Mouse (Mus musculus) midbrain, postnatal 0 days (tissue): ENCODE data around the gene Eipr1. TPM values are rescaled to one million over a fixed set of nuclear protein-coding genes. Genes with fewer than 3 reads are reported as not detected.

ENCODE experiments used
- ATAC-seq: fragments of 200-750 bp; cut with Nextera tagmentation; 2 replicates; pipeline ENCODE4 v1.8.0; 2017; ENCODE audit warnings: moderate number of reproducible peaks, mild to moderate bottlenecking, moderate TSS enrichment, moderate library complexity; ENCODE audit not compliant: low FRiP score
- DNase-seq: peaks from one replicate; pipeline ENCODE4 v3.0.0-alpha.2; 2015; ENCODE audit warnings: low spot score
- H3K27ac ChIP-seq: fragments of 300-500 bp; sonication (generic); 2 replicates; pipeline ENCODE4 v1.5.1; 2014; ENCODE audit warnings: low read depth, mild to moderate bottlenecking, low read length, mixed read lengths
- H3K27me3 ChIP-seq: fragments of 300-500 bp; sonication (generic); 2 replicates; pipeline ENCODE4 v1.6.1; 2014; ENCODE audit warnings: low read length, control low read depth, mixed read lengths; ENCODE audit not compliant: insufficient read depth
- H3K36me3 ChIP-seq: fragments of 300-500 bp; sonication (generic); 2 replicates; pipeline ENCODE4 v1.6.1; 2014; ENCODE audit warnings: low read length, control low read depth, mixed read lengths; ENCODE audit not compliant: insufficient read depth
- H3K4me1 ChIP-seq: fragments of 300-500 bp; sonication (generic); 2 replicates; pipeline ENCODE4 v1.6.1; 2014; ENCODE audit warnings: mild to moderate bottlenecking, control low read depth, antibody characterized with exemption, low read length, mixed read lengths; ENCODE audit not compliant: insufficient read depth
- H3K4me2 ChIP-seq: fragments of 300-500 bp; sonication (generic); 2 replicates; pipeline ENCODE4 v1.6.1; 2014; ENCODE audit warnings: low read depth, mild to moderate bottlenecking, low read length, mixed read lengths; ENCODE audit not compliant: poor library complexity, severe bottlenecking
- H3K4me3 ChIP-seq: fragments of 300-500 bp; sonication (generic); 2 replicates; pipeline ENCODE4 v1.5.1; 2014; ENCODE audit warnings: low read depth, mild to moderate bottlenecking, low read length, moderate library complexity
- H3K9ac ChIP-seq: fragments of 300-500 bp; sonication (generic); replicated peaks from 2 replicates; pipeline ENCODE4 v1.6.1; 2014; ENCODE audit warnings: mild to moderate bottlenecking, low read length, moderate library complexity, mixed read lengths; ENCODE audit not compliant: poor library complexity, severe bottlenecking
- H3K9me3 ChIP-seq: fragments of 300-500 bp; sonication (generic); 2 replicates; pipeline ENCODE4 v1.6.1; 2016; ENCODE audit warnings: low read length, control low read depth
- CTCF ChIP-seq: IDR thresholded peaks from 2 replicates; pipeline ENCODE4 v1.5.1; 2016; ENCODE audit warnings: antibody characterized with exemption, mild to moderate bottlenecking
- WGBS: fragments of 180-500 bp; shearing (Covaris S2); extraction: QIAGEN DNeasy Blood & Tissue Kit; methylation state at CpG from one replicate; pipeline ENCODE4 v1.1.7; 2014; 5-methylcytosine and 5-hydroxymethylcytosine counted together
- polyA plus RNA-seq: library from polyadenylated mRNA; unstranded; fragments of >200 nt; fragmentation: Nextera tagmentation; extraction: Ambion mirVana; gene quantifications from 2 replicates; pipeline ENCODE4 v1.2.1, GENCODE M21; 2015
- total RNA-seq: library from RNA; depleted of rRNA; stranded (reverse); fragments of >200 nt; gene quantifications from 2 replicates; pipeline ENCODE4 v1.2.3, GENCODE M21; 2014

Eipr1 gene
- total and polyA plus RNA-seq, 2 experiments from 2014 or later: 59.6 to 62.2 TPM

DNA sequence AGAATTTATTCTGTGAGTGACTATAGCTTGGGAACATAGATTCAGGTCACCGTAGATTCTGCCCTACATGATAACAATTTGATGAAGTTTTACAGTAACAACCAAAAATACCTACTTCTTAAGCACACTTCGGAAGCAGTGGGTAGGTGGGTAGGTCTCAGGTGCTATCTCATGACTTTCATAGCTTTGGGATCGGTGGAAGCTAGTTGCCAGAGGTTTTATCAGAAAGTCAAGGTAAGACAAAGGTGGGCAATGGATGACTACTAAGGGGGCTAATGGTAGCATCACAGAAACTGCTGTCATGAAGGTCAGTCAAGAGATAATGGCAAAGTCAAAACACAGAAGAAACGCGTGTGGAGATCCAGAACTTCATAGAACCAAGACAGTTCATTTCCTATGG is 727 bp upstream of the Eipr1 start:
- DNase-seq: no peak
- no peak overlapping the region for H3K9ac ChIP-seq
- WGBS: 97% methylated on average over 5 of the region's 5 CpGs
- H3K27me3 ChIP-seq: no peaks in the 10 kb centered on the region
- H3K4me1 ChIP-seq: peaks cover 12% of the 10 kb centered on the region; the same call in 1 of the 2 replicates
- no peak overlapping the region; the same call in 1 of the 2 replicates for H3K4me3 ChIP-seq
- peak overlapping the region; percentile 92; the same call in 1 of the 2 replicates for H3K4me2 ChIP-seq
- H3K9me3 ChIP-seq: no peaks in the 10 kb centered on the region
- peaks cover 12% of the 10 kb centered on the region for H3K36me3 ChIP-seq
- no peak for TF ChIP-seq CTCF
- H3K27ac ChIP-seq: no peak overlapping the region
- no peak for ATAC-seq

DNA sequence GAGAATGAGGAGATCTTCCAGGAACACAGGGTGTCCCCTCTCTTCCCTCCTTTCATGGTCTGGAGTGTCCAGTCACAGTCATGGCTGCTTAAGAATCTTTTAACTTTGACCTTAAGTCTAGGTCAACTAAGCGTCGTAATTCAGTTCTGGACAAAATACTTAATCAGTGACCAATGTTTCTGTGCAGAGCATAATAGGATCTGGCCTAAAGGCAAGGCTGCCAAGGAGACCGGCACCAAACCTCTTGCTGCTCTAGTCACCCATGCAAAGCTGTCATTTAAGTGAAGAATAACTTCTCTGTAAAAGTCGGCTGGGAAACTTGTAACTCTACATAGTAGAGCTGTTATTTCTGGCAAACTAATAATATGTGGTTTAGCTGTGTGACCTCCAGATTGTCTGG is 4.4 kb downstream of the Eipr1 start:
- H3K27me3 ChIP-seq: no peaks in the 10 kb centered on the region
- no peaks in the 10 kb centered on the region for H3K9me3 ChIP-seq
- no peak overlapping the region for H3K27ac ChIP-seq
- 0 out of 2 replicates have a peak, but pooled peaks cover 4% of the 10 kb centered on the region for H3K36me3 ChIP-seq
- DNase-seq: no peak
- H3K9ac ChIP-seq: no peak overlapping the region
- H3K4me1 ChIP-seq: peaks cover 8% of the 10 kb centered on the region; the same call in 1 of the 2 replicates
- WGBS: 88% methylated on average over 4 of the region's 4 CpGs
- H3K4me2 ChIP-seq: no peak overlapping the region
- no peak for ATAC-seq
- H3K4me3 ChIP-seq: no peak overlapping the region
- TF ChIP-seq CTCF: no peak

DNA sequence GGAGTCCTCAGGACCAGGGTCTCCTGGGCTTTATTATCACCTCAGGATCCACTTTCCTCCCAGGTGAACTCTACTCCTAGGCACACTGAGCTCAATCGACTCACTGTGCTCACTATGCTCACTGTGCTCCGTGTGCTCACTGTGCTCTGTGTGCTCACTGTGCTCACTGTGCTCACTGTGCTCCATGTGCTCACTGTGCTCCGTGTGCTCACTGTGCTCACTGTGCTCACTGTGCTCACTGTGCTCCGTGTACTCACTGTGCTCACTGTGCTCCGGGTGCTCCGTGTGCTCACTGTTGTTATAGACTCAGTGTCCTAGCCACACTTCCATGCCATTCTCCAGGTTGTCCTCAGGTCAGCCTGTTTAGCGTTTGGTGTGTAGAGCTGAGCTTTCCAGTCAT is 18.4 kb downstream of the Eipr1 start:
- H3K4me3 ChIP-seq: no peak overlapping the region
- no peak for TF ChIP-seq CTCF
- no peaks in the 10 kb centered on the region for H3K27me3 ChIP-seq
- H3K36me3 ChIP-seq: peaks cover 23% of the 10 kb centered on the region
- no peaks in the 10 kb centered on the region; the same call in 1 of the 2 replicates for H3K4me1 ChIP-seq
- H3K9me3 ChIP-seq: no peaks in the 10 kb centered on the region
- H3K4me2 ChIP-seq: no peak overlapping the region
- WGBS: 94% methylated on average over 7 of the region's 7 CpGs
- ATAC-seq (no peak), DNase-seq (no peak)
- H3K27ac ChIP-seq: no peak overlapping the region
- H3K9ac ChIP-seq: no peak overlapping the region

DNA sequence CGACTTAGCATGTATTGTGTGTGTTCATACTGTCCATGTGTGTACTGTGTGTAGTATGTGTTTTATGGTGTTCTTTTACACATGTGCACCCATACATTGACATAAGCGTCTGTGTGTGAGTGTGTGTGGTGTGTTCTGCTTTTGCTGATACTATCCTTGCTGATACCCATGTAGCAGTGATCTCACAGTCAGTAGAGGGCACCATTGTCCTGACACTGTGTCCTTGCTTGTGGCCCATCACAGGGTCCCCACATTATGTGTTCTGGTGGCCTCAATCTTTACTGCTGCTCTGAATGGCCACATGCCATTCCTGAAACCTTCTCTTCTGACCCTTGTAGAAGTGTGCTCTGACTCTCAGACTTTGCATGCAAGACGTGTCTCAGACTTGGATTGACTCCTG is 22.2 kb downstream of the Eipr1 start:
- H3K4me1 ChIP-seq: no peaks in the 10 kb centered on the region; the same call in 1 of the 2 replicates
- DNase-seq (peak; percentile 54), ATAC-seq (no peak)
- no peak overlapping the region for H3K9ac ChIP-seq
- no peaks in the 10 kb centered on the region for H3K9me3 ChIP-seq
- H3K36me3 ChIP-seq: peaks cover 12% of the 10 kb centered on the region; the same call in 1 of the 2 replicates
- WGBS: 82% methylated on average over 3 of the region's 3 CpGs
- H3K4me2 ChIP-seq: no peak overlapping the region
- H3K27me3 ChIP-seq: no peaks in the 10 kb centered on the region
- TF ChIP-seq CTCF: peak; percentile 71
- no peak overlapping the region for H3K27ac ChIP-seq
- H3K4me3 ChIP-seq: no peak overlapping the region

DNA sequence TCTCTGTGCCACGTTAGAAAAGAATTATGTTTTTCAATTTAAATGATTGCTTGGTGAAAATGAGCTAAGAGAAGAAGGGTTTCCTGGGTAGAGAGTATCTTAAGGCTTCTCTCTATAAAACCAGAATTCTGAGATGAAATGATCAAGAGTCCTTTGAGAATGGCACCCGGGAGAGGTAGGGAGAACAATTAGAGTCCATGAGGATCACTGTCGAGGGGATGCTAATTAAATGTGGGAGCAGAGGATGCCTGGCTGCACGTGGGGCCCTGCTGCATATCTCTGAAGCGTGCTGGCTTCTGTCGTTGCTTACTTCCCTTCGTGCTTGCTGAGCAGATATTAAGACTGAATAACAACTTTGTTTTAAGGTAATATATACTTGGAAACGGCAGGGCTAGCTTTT is 23.5 kb downstream of the Eipr1 start:
- H3K9ac ChIP-seq: no peak overlapping the region
- WGBS: 20% methylated on average over 8 of the region's 8 CpGs
- H3K9me3 ChIP-seq: no peaks in the 10 kb centered on the region
- TF ChIP-seq CTCF: no peak
- ATAC-seq (no peak), DNase-seq (no peak)
- H3K4me3 ChIP-seq: no peak overlapping the region
- H3K4me2 ChIP-seq: no peak overlapping the region
- H3K4me1 ChIP-seq: no peaks in the 10 kb centered on the region; the same call in 1 of the 2 replicates
- no peaks in the 10 kb centered on the region for H3K27me3 ChIP-seq
- peak overlapping the region; percentile 26; the same call in 1 of the 2 replicates for H3K27ac ChIP-seq
- H3K36me3 ChIP-seq: peaks cover 7% of the 10 kb centered on the region; the same call in 1 of the 2 replicates

DNA sequence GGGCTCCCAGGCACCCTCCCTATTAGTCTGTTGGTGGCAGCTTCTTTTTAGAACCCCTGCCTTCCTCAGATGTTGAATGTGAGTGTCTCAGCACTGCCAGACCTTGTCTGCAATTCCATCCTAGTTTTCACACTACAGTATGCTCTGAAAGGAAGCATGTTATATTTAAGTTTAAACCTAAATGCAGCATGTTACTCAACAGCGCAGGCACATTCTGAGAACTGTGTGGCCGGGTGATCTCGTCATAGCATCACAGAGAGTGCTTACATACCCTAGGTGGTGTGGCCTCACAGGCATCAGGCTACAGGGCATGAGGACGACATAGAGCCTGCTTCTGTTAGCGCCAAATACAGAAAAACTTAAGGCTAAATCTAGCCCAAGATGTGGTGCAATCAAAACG is 24.0 kb downstream of the Eipr1 start:
- 81% methylated on average over 6 of the region's 6 CpGs for WGBS
- H3K9ac ChIP-seq: no peak overlapping the region
- no peaks in the 10 kb centered on the region for H3K27me3 ChIP-seq
- 0 out of 2 replicates have a peak, but pooled peaks cover 4% of the 10 kb centered on the region for H3K36me3 ChIP-seq
- H3K9me3 ChIP-seq: no peaks in the 10 kb centered on the region
- H3K4me2 ChIP-seq: no peak overlapping the region
- H3K4me1 ChIP-seq: no peaks in the 10 kb centered on the region; the same call in 1 of the 2 replicates
- no peak overlapping the region for H3K4me3 ChIP-seq
- no peak for DNase-seq
- no peak for ATAC-seq
- TF ChIP-seq CTCF: no peak
- peak overlapping the region; percentile 26; the same call in 1 of the 2 replicates for H3K27ac ChIP-seq
